Mouse (Mus musculus) kidney, postnatal 0 days (tissue): ENCODE results near the gene Alg3. TPM values are rescaled to one million over a fixed set of nuclear protein-coding genes. Genes with fewer than 3 reads are reported as not detected.

Source experiments
- ATAC-seq: fragments of 200-750 bp; cut with Nextera tagmentation; replicated peaks from 2 replicates; pipeline ENCODE4 v1.8.0; 2017; ENCODE audit warnings: low read depth, moderate number of reproducible peaks, moderate TSS enrichment, moderate library complexity; ENCODE audit not compliant: low FRiP score
- DNase-seq: peaks from one replicate; pipeline ENCODE4 v3.0.0-alpha.2; 2016; ENCODE audit warnings: low spot score
- H3K27ac ChIP-seq: fragments of 300-500 bp; sonication (generic); 2 replicates; pipeline ENCODE4 v1.5.1; 2014; ENCODE audit warnings: mild to moderate bottlenecking
- H3K27me3 ChIP-seq: fragments of 300-500 bp; sonication (generic); 2 replicates; pipeline ENCODE4 v1.6.1; 2014; ENCODE audit warnings: low read length, mixed read lengths; ENCODE audit not compliant: insufficient read depth
- H3K36me3 ChIP-seq: fragments of 300-500 bp; sonication (generic); 2 replicates; pipeline ENCODE4 v1.6.1; 2014; ENCODE audit warnings: low read length, mixed read lengths; ENCODE audit not compliant: insufficient read depth
- H3K4me1 ChIP-seq: fragments of 300-500 bp; sonication (generic); replicated peaks from 2 replicates; pipeline ENCODE4 v1.6.1; 2014; ENCODE audit warnings: antibody characterized with exemption, low read length, mixed read lengths; ENCODE audit not compliant: insufficient read depth
- H3K4me2 ChIP-seq: fragments of 300-500 bp; sonication (generic); 2 replicates; pipeline ENCODE4 v1.6.1; 2014; ENCODE audit warnings: mild to moderate bottlenecking, low read length, moderate library complexity, mixed read lengths
- H3K4me3 ChIP-seq: fragments of 300-500 bp; sonication (generic); replicated peaks from 2 replicates; pipeline ENCODE4 v1.5.1; 2014; ENCODE audit warnings: low read depth, low read length
- H3K9ac ChIP-seq: fragments of 300-500 bp; sonication (generic); 2 replicates; pipeline ENCODE4 v1.6.1; 2014; ENCODE audit warnings: low read depth, low read length
- H3K9me3 ChIP-seq: fragments of 300-500 bp; sonication (generic); replicated peaks from 2 replicates; pipeline ENCODE4 v1.6.1; 2016; ENCODE audit warnings: low read length, inconsistent platforms, mixed read lengths
- CTCF ChIP-seq: IDR thresholded peaks from 2 replicates; pipeline ENCODE4 v1.5.1; 2016; ENCODE audit warnings: antibody characterized with exemption, low read depth, mild to moderate bottlenecking, moderate library complexity
- WGBS: fragments of 180-500 bp; shearing (Covaris S2); extraction: QIAGEN DNeasy Blood & Tissue Kit; methylation state at CpG from one replicate; pipeline ENCODE4 v1.1.7; 2014; 5-methylcytosine and 5-hydroxymethylcytosine counted together
- polyA plus RNA-seq: library from polyadenylated mRNA; unstranded; fragments of >200 nt; fragmentation: Nextera tagmentation; extraction: Ambion mirVana; gene quantifications from 2 replicates; pipeline ENCODE4 v1.2.1, GENCODE M21; 2015

Alg3 gene
- polyA plus RNA-seq, 1 experiment from 2014 or later, result 35.9 TPM

- H3K9ac ChIP-seq, result peak overlapping the region; percentile 54; the same call in 1 of the 2 replicates
- peaks cover 24% of the 10 kb centered on the region; the same call in 1 of the 2 replicates for H3K4me1 ChIP-seq
- H3K9me3 ChIP-seq, result no peaks in the 10 kb centered on the region
- peak overlapping the region; percentile 70 for H3K4me3 ChIP-seq
- 0 out of 2 replicates have a peak, but pooled peaks cover 6% of the 10 kb centered on the region for H3K27me3 ChIP-seq
- DNase-seq (peak; percentile 27), ATAC-seq (peak; percentile 25; the same call in 1 of the 2 replicates)
- no peak overlapping the region for H3K27ac ChIP-seq
- WGBS, result under 1% methylated on average over 37 of the region's 37 CpGs
- TF ChIP-seq CTCF, result no peak
- no peaks in the 10 kb centered on the region for H3K36me3 ChIP-seq
- peak overlapping the region; percentile 99 for H3K4me2 ChIP-seq
Measured at GRCm38 (mm10) chr16:20621991-20622685, 10.6 kb upstream of the Alg3 start.

- H3K36me3 ChIP-seq, result no peaks in the 10 kb centered on the region
- H3K27me3 ChIP-seq, result 0 out of 2 replicates have a peak, but pooled peaks cover 6% of the 10 kb centered on the region
- ATAC-seq, result peak; percentile 75
Measured at GRCm38 (mm10) chr16:20621191-20621990, 9.9 kb upstream of the Alg3 start, which contains the start of gene Camk2n2. Gene Camk2n2, minus strand, starts transcription at chr16:20621287.

GRCm38 (mm10) chr16:20620751-20621190, 9.2 kb upstream of the Alg3 start:
- Histone ChIP-seq H3K36me3 (no peaks in the 10 kb centered on the region), H3K4me1 (peaks cover 24% of the 10 kb centered on the region; the same call in 1 of the 2 replicates), H3K9me3 (no peaks in the 10 kb centered on the region), H3K4me3 (peak overlapping the region; percentile 70), H3K9ac (peak overlapping the region; percentile 54), H3K27ac (no peak overlapping the region), H3K4me2 (peak overlapping the region; percentile 99), H3K27me3 (0 out of 2 replicates have a peak, but pooled peaks cover 6% of the 10 kb centered on the region)
- WGBS, result under 1% methylated on average over 32 of the region's 32 CpGs
- ATAC-seq, result no peak
- no peak for DNase-seq
- no peak for TF ChIP-seq CTCF

More at GRCm38 (mm10) chr16:20621191-20621990, 9.9 kb upstream of the Alg3 start, which contains the start of gene Camk2n2:
- peak; percentile 46 for DNase-seq
- WGBS, result under 1% methylated on average over 79 of the region's 92 CpGs
- H3K9me3 ChIP-seq, result no peaks in the 10 kb centered on the region
- peaks cover 24% of the 10 kb centered on the region; the same call in 1 of the 2 replicates for H3K4me1 ChIP-seq
- H3K27ac ChIP-seq, result peak within 1 kb of the TSS; percentile 19; the same call in 1 of the 2 replicates
- H3K9ac ChIP-seq, result peak within 1 kb of the TSS; percentile 54
- H3K4me2 ChIP-seq, result peak within 1 kb of the TSS; percentile 99
- no peak for TF ChIP-seq CTCF
- H3K4me3 ChIP-seq, result peak within 1 kb of the TSS; percentile 70

- 0 out of 2 replicates have a peak, but pooled peaks cover 6% of the 10 kb centered on the region for H3K27me3 ChIP-seq
- WGBS, result 0% methylated on average over 9 of the region's 9 CpGs
- no peak overlapping the region for H3K9ac ChIP-seq
- H3K4me3 ChIP-seq, result peak overlapping the region; percentile 70
- no peak for ATAC-seq
- TF ChIP-seq CTCF, result no peak
- H3K4me1 ChIP-seq, result peaks cover 24% of the 10 kb centered on the region; the same call in 1 of the 2 replicates
- H3K9me3 ChIP-seq, result no peaks in the 10 kb centered on the region
- H3K27ac ChIP-seq, result no peak overlapping the region
- no peak for DNase-seq
- H3K36me3 ChIP-seq, result no peaks in the 10 kb centered on the region
- peak overlapping the region; percentile 99 for H3K4me2 ChIP-seq
Measured at GRCm38 (mm10) chr16:20620399-20620735, 8.8 kb upstream of the Alg3 start.

- 3% methylated on average over 66 of the region's 83 CpGs for WGBS
- ATAC-seq, result 0 out of 2 replicates have a peak, but pooled peaks have one; percentile 33
- H3K27ac ChIP-seq, result no peak overlapping the region
- DNase-seq, result peak; percentile 54
- H3K27me3 ChIP-seq, result 0 out of 2 replicates have a peak, but pooled peaks cover 6% of the 10 kb centered on the region
- TF ChIP-seq CTCF, result no peak
- H3K9me3 ChIP-seq, result no peaks in the 10 kb centered on the region
- H3K4me3 ChIP-seq, result peak overlapping the region; percentile 70
- peaks cover 24% of the 10 kb centered on the region; the same call in 1 of the 2 replicates for H3K4me1 ChIP-seq
- H3K36me3 ChIP-seq, result no peaks in the 10 kb centered on the region
- no peak overlapping the region for H3K9ac ChIP-seq
- peak overlapping the region; percentile 99 for H3K4me2 ChIP-seq
Measured at GRCm38 (mm10) chr16:20619541-20620398, 8.2 kb upstream of the Alg3 start.
